Mouse (Mus musculus): ENCODE measurements around the gene Fry. TPM values are rescaled to one million over a fixed set of nuclear protein-coding genes. Genes with fewer than 3 reads are reported as not detected.

Gene Fry
- total and polyA plus RNA-seq, 2 experiments from 2014 or later, result 62.6 to 129 TPM

DNA sequence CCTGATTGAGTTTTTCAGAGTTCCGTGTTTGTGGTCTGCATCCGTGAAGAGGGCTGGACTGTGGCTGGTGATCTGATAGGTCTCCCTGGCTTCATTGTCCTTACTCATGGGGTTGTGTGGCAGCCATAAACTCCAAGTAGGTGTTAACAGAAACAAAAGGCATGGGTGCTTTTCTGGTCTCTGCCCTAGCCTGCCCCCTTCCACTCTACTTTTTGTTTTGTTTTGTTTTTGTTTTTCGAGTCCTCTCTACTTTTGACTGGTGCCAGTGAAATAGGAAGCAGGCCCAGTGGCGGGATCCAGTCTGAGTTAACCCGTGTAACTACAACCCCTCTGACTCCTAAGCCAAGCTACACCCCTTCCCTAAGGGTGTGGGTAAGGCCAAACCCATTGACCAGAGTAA is 48.4 kb downstream of the Fry start:
- ATAC-seq (ENCODE audit: low FRiP score) (no peak), DNase-seq (ENCODE audit: low spot score) (no peak)
- no peaks in the 10 kb centered on the region for H3K4me1 ChIP-seq (ENCODE audit: insufficient read depth, low read length)
- WGBS, result 86% methylated on average over 5 of the region's 5 CpGs
- H3K27me3 ChIP-seq (ENCODE audit: insufficient read depth, low read length), result no peaks in the 10 kb centered on the region
- TF ChIP-seq CTCF (IDR thresholded peaks at IDR 0.05), result no peak
- H3K27ac ChIP-seq (ENCODE audit: low read depth, low read length), result no peak overlapping the region
- H3K4me3 ChIP-seq (ENCODE audit: low read depth, low read length), result no peak overlapping the region
- H3K4me2 ChIP-seq (ENCODE audit: low read depth, low read length, poor library complexity, severe bottlenecking), result no peak overlapping the region
- no peaks in the 10 kb centered on the region for H3K36me3 ChIP-seq (ENCODE audit: insufficient read depth, low read length)
- H3K9ac ChIP-seq (replicated peaks; ENCODE audit: low read length, poor library complexity, severe bottlenecking), result no peak overlapping the region
- no peaks in the 10 kb centered on the region for H3K9me3 ChIP-seq (ENCODE audit: low read length)

DNA sequence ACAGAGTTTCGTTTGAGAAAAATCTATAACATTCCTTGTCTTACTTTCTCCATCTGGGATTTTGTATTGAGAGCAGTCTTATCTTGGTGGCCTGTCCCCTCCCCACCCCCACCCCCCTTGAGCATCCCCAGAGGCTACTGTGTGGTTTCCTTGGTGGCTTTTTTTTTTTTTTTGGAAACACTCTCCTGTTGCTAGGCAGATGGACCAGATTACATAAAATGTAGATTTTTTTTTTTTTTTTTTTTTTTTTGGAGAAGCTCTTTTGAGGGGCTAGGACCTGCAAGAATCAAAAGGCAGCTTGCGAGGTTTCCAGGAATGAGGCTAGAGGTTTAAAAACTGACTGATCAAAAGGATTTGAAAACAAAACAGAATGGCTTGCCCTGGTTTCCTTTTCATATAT is 48.8 kb downstream of the Fry start:
- Histone ChIP-seq H3K4me2 (ENCODE audit: low read depth, low read length, poor library complexity, severe bottlenecking) (no peak overlapping the region), H3K4me3 (ENCODE audit: low read depth, low read length) (no peak overlapping the region), H3K27ac (ENCODE audit: low read depth, low read length) (no peak overlapping the region), H3K36me3 (ENCODE audit: insufficient read depth, low read length) (no peaks in the 10 kb centered on the region), H3K4me1 (ENCODE audit: insufficient read depth, low read length) (no peaks in the 10 kb centered on the region), H3K9ac (replicated peaks; ENCODE audit: low read length, poor library complexity, severe bottlenecking) (no peak overlapping the region), H3K27me3 (ENCODE audit: insufficient read depth, low read length) (no peaks in the 10 kb centered on the region), H3K9me3 (ENCODE audit: low read length) (no peaks in the 10 kb centered on the region)
- DNase-seq (ENCODE audit: low spot score) (no peak), ATAC-seq (ENCODE audit: low FRiP score) (no peak)
- 48% methylated on average over 2 of the region's 2 CpGs for WGBS
- no peak for TF ChIP-seq CTCF (IDR thresholded peaks at IDR 0.05)

GRCm38 (mm10) chr5:150168712-150169111 is 50.3 kb downstream of the Fry start:
- ATAC-seq (ENCODE audit: low FRiP score), result peak; percentile 71; the same call in 1 of the 2 replicates
- peak; percentile 82 for TF ChIP-seq CTCF (IDR thresholded peaks at IDR 0.05)
- no peaks in the 10 kb centered on the region for H3K27me3 ChIP-seq (ENCODE audit: insufficient read depth, low read length)

DNA sequence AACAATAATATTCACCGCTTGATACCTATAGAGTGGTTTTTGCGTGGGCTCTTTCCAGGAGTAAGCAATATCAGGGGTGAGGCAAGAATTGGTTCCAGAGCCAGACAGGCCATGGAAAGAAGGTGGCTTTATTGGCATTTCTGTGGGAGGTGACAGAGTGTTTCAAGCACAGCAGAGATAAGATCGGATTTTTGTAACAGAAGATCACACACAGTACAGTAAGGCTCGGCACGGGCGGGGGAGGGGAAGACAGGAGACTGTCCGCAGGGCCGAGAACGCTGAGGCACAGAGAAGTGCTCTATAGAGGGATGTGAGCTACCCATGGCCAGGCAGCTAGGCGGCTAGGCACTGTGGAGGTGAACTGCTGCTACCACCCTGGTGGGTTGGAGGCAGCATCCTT is 53.1 kb downstream of the Fry start:
- Histone ChIP-seq H3K9me3 (ENCODE audit: low read length) (no peaks in the 10 kb centered on the region), H3K4me1 (ENCODE audit: insufficient read depth, low read length) (no peaks in the 10 kb centered on the region), H3K36me3 (ENCODE audit: insufficient read depth, low read length) (no peaks in the 10 kb centered on the region), H3K9ac (replicated peaks; ENCODE audit: low read length, poor library complexity, severe bottlenecking) (no peak overlapping the region), H3K27ac (ENCODE audit: low read depth, low read length) (no peak overlapping the region), H3K27me3 (ENCODE audit: insufficient read depth, low read length) (no peaks in the 10 kb centered on the region), H3K4me3 (ENCODE audit: low read depth, low read length) (no peak overlapping the region), H3K4me2 (ENCODE audit: low read depth, low read length, poor library complexity, severe bottlenecking) (no peak overlapping the region)
- DNase-seq (ENCODE audit: low spot score), result no peak
- WGBS, result 68% methylated on average over 10 of the region's 10 CpGs
- ATAC-seq (ENCODE audit: low FRiP score), result no peak
- TF ChIP-seq CTCF (IDR thresholded peaks at IDR 0.05), result no peak

More at GRCm38 (mm10) chr5:150168712-150169111, 50.3 kb downstream of the Fry start:
- Histone ChIP-seq H3K9ac (replicated peaks; ENCODE audit: low read length, poor library complexity, severe bottlenecking) (no peak overlapping the region), H3K9me3 (ENCODE audit: low read length) (no peaks in the 10 kb centered on the region), H3K36me3 (ENCODE audit: insufficient read depth, low read length) (no peaks in the 10 kb centered on the region), H3K4me3 (ENCODE audit: low read depth, low read length) (no peak overlapping the region), H3K4me2 (ENCODE audit: low read depth, low read length, poor library complexity, severe bottlenecking) (no peak overlapping the region), H3K27ac (ENCODE audit: low read depth, low read length) (no peak overlapping the region), H3K4me1 (ENCODE audit: insufficient read depth, low read length) (no peaks in the 10 kb centered on the region)
- peak; percentile 92 for DNase-seq (ENCODE audit: low spot score)
- 2% methylated on average over 9 of the region's 9 CpGs for WGBS

DNA sequence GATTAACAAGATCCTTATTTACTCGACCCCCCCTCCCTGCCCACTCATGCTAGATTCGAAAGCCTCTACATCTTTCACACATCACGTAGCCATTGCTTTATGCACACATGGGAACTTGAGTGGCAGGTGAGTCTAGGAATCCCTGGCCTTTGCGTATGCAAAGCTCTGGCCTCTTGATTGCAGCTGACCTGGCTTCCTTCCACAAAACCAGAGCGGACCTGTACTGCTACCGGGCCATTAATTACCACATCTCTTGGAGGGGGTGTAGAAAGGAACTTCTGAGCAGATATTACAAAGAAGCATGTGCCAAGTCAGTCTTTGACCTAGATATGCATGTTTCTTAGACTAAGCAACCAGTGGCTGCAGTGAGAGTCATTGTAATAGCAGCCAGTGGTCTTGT is 55.4 kb downstream of the Fry start:
- TF ChIP-seq CTCF (IDR thresholded peaks at IDR 0.05), result no peak
- WGBS, result 89% methylated on average over 6 of the region's 6 CpGs

GRCm38 (mm10) chr5:150174950-150175349 is 56.5 kb downstream of the Fry start:
- no peak overlapping the region for H3K4me3 ChIP-seq (ENCODE audit: low read depth, low read length)

More for the DNA sequence above, 55.4 kb downstream of the Fry start:
- Histone ChIP-seq H3K4me2 (ENCODE audit: low read depth, low read length, poor library complexity, severe bottlenecking) (no peak overlapping the region), H3K36me3 (ENCODE audit: insufficient read depth, low read length) (no peaks in the 10 kb centered on the region), H3K27me3 (ENCODE audit: insufficient read depth, low read length) (no peaks in the 10 kb centered on the region), H3K4me1 (ENCODE audit: insufficient read depth, low read length) (no peaks in the 10 kb centered on the region), H3K9ac (replicated peaks; ENCODE audit: low read length, poor library complexity, severe bottlenecking) (no peak overlapping the region), H3K4me3 (ENCODE audit: low read depth, low read length) (no peak overlapping the region), H3K9me3 (ENCODE audit: low read length) (no peaks in the 10 kb centered on the region), H3K27ac (ENCODE audit: low read depth, low read length) (no peak overlapping the region)
- ATAC-seq (ENCODE audit: low FRiP score) (no peak), DNase-seq (ENCODE audit: low spot score) (no peak)

More at GRCm38 (mm10) chr5:150174950-150175349, 56.5 kb downstream of the Fry start:
- H3K27me3 ChIP-seq (ENCODE audit: insufficient read depth, low read length), result no peaks in the 10 kb centered on the region
- H3K4me2 ChIP-seq (ENCODE audit: low read depth, low read length, poor library complexity, severe bottlenecking), result no peak overlapping the region
- peak; percentile 40 for TF ChIP-seq CTCF (IDR thresholded peaks at IDR 0.05)
- no peak overlapping the region for H3K9ac ChIP-seq (replicated peaks; ENCODE audit: low read length, poor library complexity, severe bottlenecking)
- no peaks in the 10 kb centered on the region for H3K9me3 ChIP-seq (ENCODE audit: low read length)
- DNase-seq (ENCODE audit: low spot score) (no peak), ATAC-seq (ENCODE audit: low FRiP score) (no peak)
- no peaks in the 10 kb centered on the region for H3K36me3 ChIP-seq (ENCODE audit: insufficient read depth, low read length)
- no peaks in the 10 kb centered on the region for H3K4me1 ChIP-seq (ENCODE audit: insufficient read depth, low read length)
- H3K27ac ChIP-seq (ENCODE audit: low read depth, low read length), result no peak overlapping the region

Data from midbrain, postnatal 0 days (tissue).